Mouse (Mus musculus): ENCODE data around the gene Oscp1.
"Not testable (repeated sequence)": the region's sequence is repeated elsewhere in the genome, so short reads cannot be mapped to it uniquely, and the experiment has no call there.

DNA sequence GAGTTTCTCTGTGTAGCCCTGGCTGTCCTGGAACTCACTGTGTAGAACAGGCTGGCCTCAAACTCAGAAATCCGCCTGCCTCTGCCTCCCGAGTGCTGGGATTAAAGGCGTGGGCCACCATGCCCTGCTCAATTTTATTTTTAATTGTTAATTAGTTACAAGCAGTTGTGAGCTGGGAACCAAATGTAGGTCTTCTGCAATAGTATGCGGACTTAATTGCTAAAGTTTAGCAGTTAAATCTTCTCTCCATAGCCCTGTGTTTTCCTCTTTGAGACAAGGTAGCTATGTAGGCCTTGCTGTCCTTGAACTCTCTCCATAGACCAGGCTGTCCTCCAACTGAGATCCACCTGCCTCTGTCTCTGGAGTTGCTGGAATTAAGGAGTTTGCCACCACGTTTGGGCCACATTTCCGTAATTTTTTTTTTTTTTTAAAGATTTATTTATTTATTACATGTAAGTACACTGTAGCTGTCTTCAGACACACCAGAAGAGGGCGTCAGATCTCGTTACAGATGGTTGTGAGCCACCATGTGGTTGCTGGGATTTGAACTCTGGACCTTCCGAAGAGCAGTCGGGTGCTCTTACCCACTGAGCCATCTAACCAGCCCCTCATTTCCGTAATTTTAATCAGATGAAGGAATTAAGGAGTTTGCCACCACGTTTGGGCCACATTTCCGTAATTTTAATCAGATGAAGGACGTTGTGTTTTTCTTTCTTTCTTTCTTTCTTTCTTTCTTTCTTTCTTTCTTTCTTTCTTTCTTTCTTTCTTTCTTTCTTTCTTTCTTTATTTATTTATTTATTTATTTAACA, 37.5 kb downstream of the Oscp1 start:
- TF ChIP-seq CTCF (IDR thresholded peaks at IDR 0.05; ENCODE audit: low read depth, low read length); POLR2A (IDR thresholded peaks at IDR 0.05; ENCODE audit: extremely low read depth, insufficient read depth, low read length): not testable (repeated sequence)

Measured in liver, adult 2 months (tissue).